Mouse (Mus musculus): ENCODE measurements around the gene Ablim2. TPM values are rescaled to one million over a fixed set of nuclear protein-coding genes. Genes with fewer than 3 reads are reported as not detected.

Ablim2 gene
- 1 to 10 TPM; 1.8 to 2.1 (median 1.8) TPM for polyA plus RNA-seq (2017; shearing (Covaris generic))

GRCm38 (mm10) chr5:35757639-35758001 is at the start of gene Ablim2:
Ablim2 (plus strand) TSS chr5:35757880.
- ATAC-seq, result peak; percentile 93

- ATAC-seq, result no peak
These were observed 47.2 kb upstream of the Ablim2 start for GRCm38 (mm10) chr5:35710481-35710880.

GRCm38 (mm10) chr5:35710931-35711330 is 46.7 kb upstream of the Ablim2 start:
- no peak for ATAC-seq

GRCm38 (mm10) chr5:35712517-35712916 is 45.2 kb upstream of the Ablim2 start:
- ATAC-seq, result no peak

- no peak for ATAC-seq
These were observed 43.9 kb upstream of the Ablim2 start for GRCm38 (mm10) chr5:35713649-35714354.

- ATAC-seq, result no peak
These were observed 40.2 kb upstream of the Ablim2 start for GRCm38 (mm10) chr5:35717455-35717854.

GRCm38 (mm10) chr5:35717946-35718345 is 39.7 kb upstream of the Ablim2 start:
- no peak for ATAC-seq

- ATAC-seq, result no peak
These were observed 38.9 kb upstream of the Ablim2 start for GRCm38 (mm10) chr5:35718817-35719216.

- no peak for ATAC-seq
These were observed 38.3 kb upstream of the Ablim2 start for GRCm38 (mm10) chr5:35719343-35719742.

GRCm38 (mm10) chr5:35719880-35720279 is 37.8 kb upstream of the Ablim2 start:
- no peak for ATAC-seq

GRCm38 (mm10) chr5:35721933-35722332 is 35.7 kb upstream of the Ablim2 start:
- ATAC-seq, result no peak

- no peak for ATAC-seq
These were observed 35.0 kb upstream of the Ablim2 start for GRCm38 (mm10) chr5:35722654-35723053.

- ATAC-seq, result no peak
These were observed 33.8 kb upstream of the Ablim2 start for GRCm38 (mm10) chr5:35723900-35724299.

GRCm38 (mm10) chr5:35725840-35726239 is 31.8 kb upstream of the Ablim2 start:
- no peak for ATAC-seq

- ATAC-seq, result no peak
These were observed 30.2 kb upstream of the Ablim2 start for GRCm38 (mm10) chr5:35727447-35727846.

- no peak for ATAC-seq
These were observed 29.2 kb upstream of the Ablim2 start for GRCm38 (mm10) chr5:35728344-35728956.

GRCm38 (mm10) chr5:35728957-35729460 is 28.7 kb upstream of the Ablim2 start:
- ATAC-seq, result peak; percentile 89

GRCm38 (mm10) chr5:35729844-35730243 is 27.8 kb upstream of the Ablim2 start:
- ATAC-seq, result peak; percentile 57

GRCm38 (mm10) chr5:35730552-35730951 is 27.1 kb upstream of the Ablim2 start:
- no peak for ATAC-seq

- no peak for ATAC-seq
These were observed 26.7 kb upstream of the Ablim2 start for GRCm38 (mm10) chr5:35731006-35731405.

GRCm38 (mm10) chr5:35733523-35733922 is 24.2 kb upstream of the Ablim2 start:
- no peak for ATAC-seq

- ATAC-seq, result no peak
These were observed 20.3 kb upstream of the Ablim2 start for GRCm38 (mm10) chr5:35737231-35737901.

- ATAC-seq, result no peak
These were observed 18.7 kb upstream of the Ablim2 start for GRCm38 (mm10) chr5:35739005-35739404.

All from inflammation-experienced regulatory T-cells, adult 6 months (primary cell).